Mouse (Mus musculus) neural tube, embryonic 12.5 days (tissue): ENCODE measurements around the gene Ccdc187. TPM values are rescaled to one million over a fixed set of nuclear protein-coding genes. Genes with fewer than 3 reads are reported as not detected.

Experiments
- ATAC-seq: fragments of 200-750 bp; cut with Nextera tagmentation; 2 replicates; pipeline ENCODE4 v1.8.0; 2017; ENCODE audit warnings: low read depth, mild to moderate bottlenecking, moderate TSS enrichment, moderate library complexity; ENCODE audit not compliant: low FRiP score
- H3K27ac ChIP-seq: fragments of 300-500 bp; sonication (generic); 2 replicates; pipeline ENCODE4 v1.5.1; 2016
- H3K27me3 ChIP-seq: fragments of 300-500 bp; sonication (generic); replicated peaks from 2 replicates; pipeline ENCODE4 v1.6.1; 2016; ENCODE audit warnings: mild to moderate bottlenecking
- H3K36me3 ChIP-seq: fragments of 300-500 bp; sonication (generic); 2 replicates; pipeline ENCODE4 v1.6.1; 2016; ENCODE audit warnings: mild to moderate bottlenecking
- H3K4me1 ChIP-seq: fragments of 300-500 bp; sonication (generic); 2 replicates; pipeline ENCODE4 v1.6.1; 2016
- H3K4me2 ChIP-seq: fragments of 300-500 bp; sonication (generic); replicated peaks from 2 replicates; pipeline ENCODE4 v1.6.1; 2016; ENCODE audit warnings: mild to moderate bottlenecking
- H3K4me3 ChIP-seq: fragments of 300-500 bp; sonication (generic); 2 replicates; pipeline ENCODE4 v1.5.1; 2016
- H3K9ac ChIP-seq: fragments of 300-500 bp; sonication (generic); 2 replicates; pipeline ENCODE4 v1.6.1; 2016; ENCODE audit warnings: mild to moderate bottlenecking
- H3K9me3 ChIP-seq: fragments of 300-500 bp; sonication (generic); 2 replicates; pipeline ENCODE4 v1.6.1; 2016; ENCODE audit warnings: mild to moderate bottlenecking
- WGBS: fragments of 180-500 bp; shearing (Covaris S2); methylation state at CpG from one replicate; pipeline ENCODE4 v1.1.7; 2016; 5-methylcytosine and 5-hydroxymethylcytosine counted together
- polyA plus RNA-seq: library from polyadenylated mRNA; unstranded; fragments of >200 nt; fragmentation: Nextera tagmentation; extraction: Ambion mirVana; gene quantifications from 2 replicates; pipeline ENCODE4 v1.2.1, GENCODE M21; 2016

The Ccdc187 gene
- polyA plus RNA-seq, 1 experiment from 2014 or later: 0.11 TPM

GRCm38 (mm10) chr2:26314281-26315071, 20.1 kb upstream of the Ccdc187 start:
- Histone ChIP-seq H3K27ac (peak overlapping the region; percentile 67), H3K4me1 (peaks cover 53% of the 10 kb centered on the region), H3K9me3 (no peaks in the 10 kb centered on the region), H3K27me3 (no peaks in the 10 kb centered on the region), H3K4me3 (peak overlapping the region; percentile 91; the same call in 1 of the 2 replicates), H3K9ac (peak overlapping the region; percentile 94; the same call in 1 of the 2 replicates), H3K36me3 (no peaks in the 10 kb centered on the region), H3K4me2 (peak overlapping the region; percentile 95)
- 59% methylated on average over 13 of the region's 13 CpGs for WGBS
- ATAC-seq: no peak

- Histone ChIP-seq H3K4me1 (peaks cover 42% of the 10 kb centered on the region), H3K9me3 (no peaks in the 10 kb centered on the region), H3K4me3 (no peak overlapping the region), H3K27me3 (no peaks in the 10 kb centered on the region), H3K36me3 (no peaks in the 10 kb centered on the region), H3K27ac (no peak overlapping the region), H3K4me2 (no peak overlapping the region), H3K9ac (no peak overlapping the region)
- WGBS: 81% methylated on average over 1 of the region's 1 CpGs
- no peak for ATAC-seq
These were observed 19.0 kb upstream of the Ccdc187 start for GRCm38 (mm10) chr2:26313394-26313793.

- H3K27ac ChIP-seq: no peak overlapping the region
- 70% methylated on average over 2 of the region's 2 CpGs for WGBS
These were observed 18.5 kb upstream of the Ccdc187 start for GRCm38 (mm10) chr2:26312812-26313211.

GRCm38 (mm10) chr2:26311936-26312335, 17.6 kb upstream of the Ccdc187 start:
- H3K9ac ChIP-seq: no peak overlapping the region
- no peaks in the 10 kb centered on the region for H3K9me3 ChIP-seq
- no peaks in the 10 kb centered on the region for H3K36me3 ChIP-seq
- WGBS: 75% methylated on average over 5 of the region's 5 CpGs
- no peak overlapping the region for H3K27ac ChIP-seq
- no peaks in the 10 kb centered on the region for H3K27me3 ChIP-seq
- peaks cover 28% of the 10 kb centered on the region for H3K4me1 ChIP-seq
- no peak for ATAC-seq
- no peak overlapping the region for H3K4me2 ChIP-seq
- no peak overlapping the region for H3K4me3 ChIP-seq

More at GRCm38 (mm10) chr2:26312812-26313211, 18.5 kb upstream of the Ccdc187 start:
- H3K4me2 ChIP-seq: no peak overlapping the region
- no peak for ATAC-seq
- H3K9ac ChIP-seq: no peak overlapping the region
- H3K27me3 ChIP-seq: no peaks in the 10 kb centered on the region
- H3K4me1 ChIP-seq: peaks cover 37% of the 10 kb centered on the region
- no peaks in the 10 kb centered on the region for H3K9me3 ChIP-seq
- H3K36me3 ChIP-seq: no peaks in the 10 kb centered on the region
- H3K4me3 ChIP-seq: no peak overlapping the region

GRCm38 (mm10) chr2:26309739-26310138, 15.4 kb upstream of the Ccdc187 start:
- Histone ChIP-seq H3K9me3 (no peaks in the 10 kb centered on the region), H3K9ac (no peak overlapping the region), H3K36me3 (no peaks in the 10 kb centered on the region), H3K4me2 (peak overlapping the region; percentile 24; the same call in 1 of the 2 replicates), H3K4me3 (no peak overlapping the region), H3K27ac (no peak overlapping the region; the same call in 1 of the 2 replicates), H3K27me3 (no peaks in the 10 kb centered on the region), H3K4me1 (peaks cover 13% of the 10 kb centered on the region)
- ATAC-seq: no peak
- WGBS: 28% methylated on average over 10 of the region's 10 CpGs

- H3K9ac ChIP-seq: no peak overlapping the region
- no peaks in the 10 kb centered on the region for H3K9me3 ChIP-seq
- peaks cover 4% of the 10 kb centered on the region; the same call in 1 of the 2 replicates for H3K4me1 ChIP-seq
- no peaks in the 10 kb centered on the region for H3K27me3 ChIP-seq
- no peak overlapping the region for H3K27ac ChIP-seq
- 93% methylated on average over 3 of the region's 3 CpGs for WGBS
- no peaks in the 10 kb centered on the region for H3K36me3 ChIP-seq
- no peak for ATAC-seq
- no peak overlapping the region for H3K4me2 ChIP-seq
- no peak overlapping the region for H3K4me3 ChIP-seq
These were observed 12.3 kb upstream of the Ccdc187 start for GRCm38 (mm10) chr2:26306702-26307101.

GRCm38 (mm10) chr2:26305555-26305954, 11.2 kb upstream of the Ccdc187 start:
- Histone ChIP-seq H3K9me3 (no peaks in the 10 kb centered on the region), H3K4me3 (no peak overlapping the region), H3K36me3 (no peaks in the 10 kb centered on the region), H3K4me2 (no peak overlapping the region), H3K4me1 (peaks cover 5% of the 10 kb centered on the region; the same call in 1 of the 2 replicates), H3K27ac (no peak overlapping the region), H3K27me3 (no peaks in the 10 kb centered on the region), H3K9ac (no peak overlapping the region)
- ATAC-seq: no peak
- WGBS: 79% methylated on average over 2 of the region's 2 CpGs

- no peak overlapping the region for H3K4me3 ChIP-seq
- H3K9me3 ChIP-seq: no peaks in the 10 kb centered on the region
- no peak for ATAC-seq
- H3K4me1 ChIP-seq: peaks cover 11% of the 10 kb centered on the region
- WGBS: 60% methylated on average over 1 of the region's 1 CpGs
- no peak overlapping the region for H3K4me2 ChIP-seq
- no peak overlapping the region for H3K9ac ChIP-seq
- no peaks in the 10 kb centered on the region for H3K27me3 ChIP-seq
- no peaks in the 10 kb centered on the region for H3K36me3 ChIP-seq
- no peak overlapping the region for H3K27ac ChIP-seq
These were observed 10.4 kb upstream of the Ccdc187 start for GRCm38 (mm10) chr2:26304711-26305110.

- 87% methylated on average over 10 of the region's 10 CpGs for WGBS
- peaks cover 34% of the 10 kb centered on the region for H3K4me1 ChIP-seq
- H3K27ac ChIP-seq: no peak overlapping the region
- H3K36me3 ChIP-seq: no peaks in the 10 kb centered on the region
- no peak overlapping the region for H3K4me2 ChIP-seq
- H3K9me3 ChIP-seq: no peaks in the 10 kb centered on the region
- ATAC-seq: no peak
- H3K9ac ChIP-seq: no peak overlapping the region
- no peak overlapping the region for H3K4me3 ChIP-seq
- H3K27me3 ChIP-seq: no peaks in the 10 kb centered on the region
These were observed 7.7 kb upstream of the Ccdc187 start for GRCm38 (mm10) chr2:26302005-26302503.

GRCm38 (mm10) chr2:26300808-26301174, 6.4 kb upstream of the Ccdc187 start:
- WGBS: 0% methylated on average over 3 of the region's 3 CpGs
- ATAC-seq: no peak
- Histone ChIP-seq H3K27ac (no peak overlapping the region), H3K4me2 (no peak overlapping the region), H3K27me3 (no peaks in the 10 kb centered on the region), H3K36me3 (no peaks in the 10 kb centered on the region), H3K9me3 (no peaks in the 10 kb centered on the region), H3K9ac (no peak overlapping the region), H3K4me1 (peaks cover 42% of the 10 kb centered on the region), H3K4me3 (no peak overlapping the region)

- Histone ChIP-seq H3K4me3 (no peak overlapping the region), H3K27me3 (no peaks in the 10 kb centered on the region), H3K9me3 (no peaks in the 10 kb centered on the region), H3K4me1 (peaks cover 42% of the 10 kb centered on the region), H3K9ac (no peak overlapping the region), H3K4me2 (no peak overlapping the region), H3K36me3 (no peaks in the 10 kb centered on the region), H3K27ac (no peak overlapping the region)
- WGBS: 48% methylated on average over 5 of the region's 5 CpGs
- ATAC-seq: no peak
These were observed 5.9 kb upstream of the Ccdc187 start for GRCm38 (mm10) chr2:26300161-26300807.

- H3K4me3 ChIP-seq: no peak overlapping the region
These were observed 5.0 kb upstream of the Ccdc187 start for GRCm38 (mm10) chr2:26299336-26299735.

More at GRCm38 (mm10) chr2:26299336-26299735, 5.0 kb upstream of the Ccdc187 start:
- Histone ChIP-seq H3K27me3 (no peaks in the 10 kb centered on the region), H3K27ac (0 out of 2 replicates have a peak overlapping the region, but pooled peaks have one; percentile 39), H3K36me3 (no peaks in the 10 kb centered on the region), H3K4me2 (peak overlapping the region; percentile 39; the same call in 1 of the 2 replicates), H3K9ac (peak overlapping the region; percentile 41; the same call in 1 of the 2 replicates), H3K4me1 (peaks cover 42% of the 10 kb centered on the region), H3K9me3 (no peaks in the 10 kb centered on the region)
- ATAC-seq: no peak
- 34% methylated on average over 7 of the region's 7 CpGs for WGBS
